In genomic region chr19:8897211-8897864, GRCm38 (mm10) we compare ENCODE assay signal across 9 mouse cellular contexts. TPM values are rescaled to one million over a fixed set of nuclear protein-coding genes. Genes with fewer than 3 reads are reported as not detected.
DNase-seq lines count a peak whose midpoint lies in the region; ATAC-seq and TF ChIP-seq lines count a peak whose summit lies in the region.
"Not testable (repeated sequence)": the region's sequence is repeated elsewhere in the genome, so short reads cannot be mapped to it uniquely, and the experiment has no call there.
"Had no signal": no experiment of that assay in that cellular context is flagged by ENCODE, and none has a peak within 500 bp of the region (broad histone marks: within the 10 kb centered on the region; RNA-seq: fewer than 3 reads in every experiment).

No protein-coding gene starts in this region.

- intact Hi-C loops in heart, postnatal 10 days (cut with DNase I): not testable (repeated sequence)

- H3K27me3 ChIP-seq in forebrain, embryonic 12.5 days; kidney, postnatal 0 days (ENCODE audit: insufficient read depth, low read length); liver, embryonic 16.5 days (ENCODE audit: control insufficient read depth, insufficient read depth, low read depth, low read length); myocyte (ENCODE audit: control insufficient read depth, insufficient read depth, insufficient read length); stomach, postnatal 0 days (ENCODE audit: control insufficient read depth, insufficient read depth, low read length): not testable (repeated sequence)

- TF ChIP-seq POLR2A in myocyte (IDR thresholded peaks at IDR 0.05; ENCODE audit: insufficient read length, low read depth): not testable (repeated sequence)

- H3K4me2 ChIP-seq in forebrain, embryonic 12.5 days: peak overlapping the region; percentile 60
- H3K4me2 ChIP-seq in kidney, postnatal 0 days (ENCODE audit: low read length): peak overlapping the region; percentile 87
- H3K4me2 ChIP-seq in liver, embryonic 16.5 days (ENCODE audit: low read depth, low read length): peak overlapping the region; percentile 87
- peak overlapping the region; percentile 100 for H3K4me2 ChIP-seq in myocyte (ENCODE audit: low read depth)
- peak overlapping the region; percentile 58 for H3K4me2 ChIP-seq in stomach, postnatal 0 days (replicated peaks; ENCODE audit: low read depth)

- WGBS in forebrain, embryonic 12.5 days: 27% methylated on average over 21 of the region's 21 CpGs
- WGBS in kidney, postnatal 0 days: 21% methylated on average over 21 of the region's 21 CpGs
- 36% methylated on average over 21 of the region's 21 CpGs for WGBS in liver, embryonic 16.5 days (ENCODE audit: insufficient replicate concordance)
- WGBS in stomach, postnatal 0 days: 18% methylated on average over 21 of the region's 21 CpGs

- H3K4me3 ChIP-seq in ES-E14 (ENCODE audit: insufficient read depth in 1 of 2, low read depth in 1 of 2, low read length in 2 of 2, poor library complexity in 1 of 2, severe bottlenecking in 1 of 2): peak overlapping the region; percentile 31 to 100
- peak overlapping the region; percentile 94 for H3K4me3 ChIP-seq in forebrain, embryonic 12.5 days (replicated peaks)
- H3K4me3 ChIP-seq in kidney, postnatal 0 days (replicated peaks; ENCODE audit: low read depth, low read length): peak overlapping the region; percentile 85
- peak overlapping the region; percentile 95 for H3K4me3 ChIP-seq in liver, embryonic 16.5 days (ENCODE audit: low read depth, low read length)
- peak overlapping the region; percentile 86 for H3K4me3 ChIP-seq in myocyte
- H3K4me3 ChIP-seq in stomach, postnatal 0 days (ENCODE audit: low read depth, low read length): peak overlapping the region; percentile 82

- peaks cover 20% of the 10 kb centered on the region for H3K36me3 ChIP-seq in ES-E14 (ENCODE audit: control insufficient read depth, insufficient read depth, low read length, poor library complexity, severe bottlenecking)
- H3K36me3 ChIP-seq in forebrain, embryonic 12.5 days (replicated peaks): peaks cover 39% of the 10 kb centered on the region
- H3K36me3 ChIP-seq in kidney, postnatal 0 days (ENCODE audit: insufficient read depth, low read length); myocyte (ENCODE audit: control insufficient read depth, insufficient read depth); stomach, postnatal 0 days (ENCODE audit: control insufficient read depth, insufficient read depth, low read length): not testable (repeated sequence)
- H3K36me3 ChIP-seq in liver, embryonic 16.5 days (ENCODE audit: control insufficient read depth, insufficient read depth): peaks cover 10% of the 10 kb centered on the region

- H3K9me3 ChIP-seq in ES-E14 (ENCODE audit: control insufficient read depth, insufficient read depth, low read depth, low read length); forebrain, embryonic 12.5 days; kidney, postnatal 0 days (replicated peaks; ENCODE audit: low read length); liver, embryonic 16.5 days (replicated peaks; ENCODE audit: control insufficient read depth, low read length); stomach, postnatal 0 days (ENCODE audit: control insufficient read depth, low read length): not testable (repeated sequence)

- TF ChIP-seq EP300 in stomach, postnatal 0 days (optimal IDR thresholded peaks at IDR 0.05): not testable (repeated sequence)

- in situ Hi-C loops in ES-E14 (cut with MboI; ENCODE audit: low sequenced_read_pairs in 2 of 2, unreplicated experiment in 2 of 2): not testable (repeated sequence)

- not testable (repeated sequence) for TF ChIP-seq CTCF in kidney, postnatal 0 days (IDR thresholded peaks at IDR 0.05; ENCODE audit: low read depth); stomach, postnatal 0 days (IDR thresholded peaks at IDR 0.05; ENCODE audit: low read depth)

- peak overlapping the region; percentile 71 for H3K27ac ChIP-seq in ES-E14 (ENCODE audit: insufficient read depth, low read depth, low read length, poor library complexity, severe bottlenecking)
- peak overlapping the region; percentile 89 for H3K27ac ChIP-seq in forebrain, embryonic 12.5 days
- H3K27ac ChIP-seq in kidney, postnatal 0 days: peak overlapping the region; percentile 83
- H3K27ac ChIP-seq in liver, embryonic 16.5 days (ENCODE audit: low read length): peak overlapping the region; percentile 90
- H3K27ac ChIP-seq in stomach, postnatal 0 days (replicated peaks): peak overlapping the region; percentile 89

- H3K9ac ChIP-seq in ES-E14 (ENCODE audit: insufficient read depth, low read depth, low read length, poor library complexity, severe bottlenecking): peak overlapping the region; percentile 75
- peak overlapping the region; percentile 95 for H3K9ac ChIP-seq in forebrain, embryonic 12.5 days
- H3K9ac ChIP-seq in kidney, postnatal 0 days (ENCODE audit: low read depth, low read length): peak overlapping the region; percentile 95
- H3K9ac ChIP-seq in liver, embryonic 16.5 days (ENCODE audit: low read depth, low read length): peak overlapping the region; percentile 66
- H3K9ac ChIP-seq in stomach, postnatal 0 days (ENCODE audit: low read length): peak overlapping the region; percentile 60

- not testable (repeated sequence) for DNase-seq in ES-E14 (ENCODE audit: low read depth, low spot score)
- peak; percentile 45 to 46 for DNase-seq in cerebellum, adult 18-20 months
- peak; percentile 60 to 72 for DNase-seq in heart, postnatal 10 days
- DNase-seq in kidney, postnatal 0 days (ENCODE audit: low spot score): peak; percentile 31
- DNase-seq in stomach, postnatal 0 days (ENCODE audit: low spot score): peak; percentile 53

- peaks cover 69% of the 10 kb centered on the region for H3K79me2 ChIP-seq in myocyte (ENCODE audit: control insufficient read depth, insufficient read depth)

- ATAC-seq in forebrain, embryonic 12.5 days (ENCODE audit: low FRiP score): peak; percentile 33; the same call in 1 of the 2 replicates
- ATAC-seq in kidney, postnatal 0 days (replicated peaks; ENCODE audit: low FRiP score, low read depth): peak; percentile 57
- ATAC-seq in liver, embryonic 16.5 days (ENCODE audit: low read depth): peak; percentile 24
- ATAC-seq in stomach, postnatal 0 days (ENCODE audit: low FRiP score, low TSS enrichment): peak; percentile 60

- not testable (repeated sequence) for H3K4me1 ChIP-seq in ES-E14 (ENCODE audit: control insufficient read depth in 2 of 2, insufficient read depth in 2 of 2, low read length in 2 of 2, poor library complexity in 1 of 2); stomach, postnatal 0 days (replicated peaks; ENCODE audit: control insufficient read depth, insufficient read depth)
- H3K4me1 ChIP-seq in forebrain, embryonic 12.5 days: peaks cover 43% of the 10 kb centered on the region
- H3K4me1 ChIP-seq in kidney, postnatal 0 days (replicated peaks; ENCODE audit: insufficient read depth, low read length): peaks cover 16% of the 10 kb centered on the region
- peaks cover 33% of the 10 kb centered on the region for H3K4me1 ChIP-seq in liver, embryonic 16.5 days (ENCODE audit: control insufficient read depth, low read depth, low read length)

- peak overlapping the region; percentile 10 for H3ac ChIP-seq in myocyte (ENCODE audit: control insufficient read depth, insufficient read length)

RNA-seq across cellular contexts. Expression of gene Ganab, which starts 0.5 kb away (rescaled TPM):
- total RNA-seq in ES-E14 (2012; rRNA removed): 321 and 436 TPM in 2 replicates
- 106 and 113 TPM in 2 replicates for polyA plus RNA-seq in forebrain, embryonic 12.5 days (2016; fragmentation: Nextera tagmentation; extraction: Ambion mirVana)
- total RNA-seq in heart, postnatal 10 days (2021): 10 to 100 TPM; 69.3 to 74.5 TPM
- 74.6 and 80.9 TPM in 2 replicates for polyA plus RNA-seq in kidney, postnatal 0 days (2015; fragmentation: Nextera tagmentation; extraction: Ambion mirVana)
- polyA plus RNA-seq in liver, embryonic 16.5 days (2015; fragmentation: Nextera tagmentation; extraction: Ambion mirVana): 50.3 and 50.8 TPM in 2 replicates
- 109 TPM for polyA plus RNA-seq in myocyte (2012; fragmentation: generic; extraction: Trizol)
- 32.3 and 33.3 TPM in 2 replicates for polyA plus RNA-seq in stomach, postnatal 0 days (2015; fragmentation: Nextera tagmentation; extraction: Ambion mirVana)

RNA-seq across cellular contexts. Expression of gene Ints5, which starts 4.5 kb away (rescaled TPM):
- total RNA-seq in ES-E14 (2012; rRNA removed): 54.0 and 59.3 TPM in 2 replicates
- polyA plus RNA-seq in forebrain, embryonic 12.5 days (2016; fragmentation: Nextera tagmentation; extraction: Ambion mirVana): 48.1 and 52.6 TPM in 2 replicates
- total RNA-seq in heart, postnatal 10 days (2021): 10 to 100 TPM; 14.5 to 17.1 TPM
- 27.4 and 29.8 TPM in 2 replicates for polyA plus RNA-seq in kidney, postnatal 0 days (2015; fragmentation: Nextera tagmentation; extraction: Ambion mirVana)
- 18.3 and 21.1 TPM in 2 replicates for polyA plus RNA-seq in liver, embryonic 16.5 days (2015; fragmentation: Nextera tagmentation; extraction: Ambion mirVana)
- 23.2 TPM for polyA plus RNA-seq in myocyte (2012; fragmentation: generic; extraction: Trizol)
- polyA plus RNA-seq in stomach, postnatal 0 days (2015; fragmentation: Nextera tagmentation; extraction: Ambion mirVana): 19.1 and 19.5 TPM in 2 replicates

RNA-seq across cellular contexts. Expression of gene Gm49416, which starts 8.6 kb away (rescaled TPM):
- not detected in 2 replicates for total RNA-seq in ES-E14 (2012; rRNA removed)
- polyA plus RNA-seq in forebrain, embryonic 12.5 days (2016; fragmentation: Nextera tagmentation; extraction: Ambion mirVana): not detected in 2 replicates
- total RNA-seq in heart, postnatal 10 days (2021): 1 to 10 TPM in 1 of 2 experiments, not detected in 1; 6.4 TPM
- polyA plus RNA-seq in kidney, postnatal 0 days (2015; fragmentation: Nextera tagmentation; extraction: Ambion mirVana): not detected in 2 replicates
- polyA plus RNA-seq in liver, embryonic 16.5 days (2015; fragmentation: Nextera tagmentation; extraction: Ambion mirVana): not detected in 2 replicates
- 0.44 TPM for polyA plus RNA-seq in myocyte (2012; fragmentation: generic; extraction: Trizol)
- not detected in 2 replicates for polyA plus RNA-seq in stomach, postnatal 0 days (2015; fragmentation: Nextera tagmentation; extraction: Ambion mirVana)

RNA-seq across cellular contexts. Expression of gene 1810009A15Rik, which starts 8.7 kb away (rescaled TPM):
- total RNA-seq in ES-E14 (2012; rRNA removed): 146 and 214 TPM in 2 replicates
- polyA plus RNA-seq in forebrain, embryonic 12.5 days (2016; fragmentation: Nextera tagmentation; extraction: Ambion mirVana): 91.0 and 104 TPM in 2 replicates
- total RNA-seq in heart, postnatal 10 days (2021): 10 to 100 TPM; 16.6 to 23.0 TPM
- 69.0 and 76.7 TPM in 2 replicates for polyA plus RNA-seq in kidney, postnatal 0 days (2015; fragmentation: Nextera tagmentation; extraction: Ambion mirVana)
- 38.6 and 43.2 TPM in 2 replicates for polyA plus RNA-seq in liver, embryonic 16.5 days (2015; fragmentation: Nextera tagmentation; extraction: Ambion mirVana)
- polyA plus RNA-seq in myocyte (2012; fragmentation: generic; extraction: Trizol): 73.1 TPM
- 48.2 and 49.9 TPM in 2 replicates for polyA plus RNA-seq in stomach, postnatal 0 days (2015; fragmentation: Nextera tagmentation; extraction: Ambion mirVana)

RNA-seq across cellular contexts. Expression of gene Gm49403, which starts 13.6 kb away (rescaled TPM):
- not detected in 2 replicates for total RNA-seq in ES-E14 (2012; rRNA removed)
- not detected in 2 replicates for polyA plus RNA-seq in forebrain, embryonic 12.5 days (2016; fragmentation: Nextera tagmentation; extraction: Ambion mirVana)
- not detected for total RNA-seq in heart, postnatal 10 days (2021)
- polyA plus RNA-seq in kidney, postnatal 0 days (2015; fragmentation: Nextera tagmentation; extraction: Ambion mirVana): not detected in 2 replicates
- not detected in 2 replicates for polyA plus RNA-seq in liver, embryonic 16.5 days (2015; fragmentation: Nextera tagmentation; extraction: Ambion mirVana)
- polyA plus RNA-seq in myocyte (2012; fragmentation: generic; extraction: Trizol): not detected
- not detected in 2 replicates for polyA plus RNA-seq in stomach, postnatal 0 days (2015; fragmentation: Nextera tagmentation; extraction: Ambion mirVana)
- total RNA-seq: left cerebral cortex, postnatal 36 days had no signal
